Mouse (Mus musculus): ENCODE measurements around the gene Actr2. TPM values are rescaled to one million over a fixed set of nuclear protein-coding genes. Genes with fewer than 3 reads are reported as not detected.

Actr2 gene
- total RNA-seq, 2 experiments from 2014 or later, result 214 to 237 TPM

- ATAC-seq (replicated peaks; ENCODE audit: poor library complexity), result no peak
Measured at GRCm38 (mm10) chr11:20018905-20019304, 93.8 kb downstream of the Actr2 start.

- no peak for ATAC-seq (replicated peaks; ENCODE audit: poor library complexity)
Measured at GRCm38 (mm10) chr11:20017937-20018336, 94.8 kb downstream of the Actr2 start.

GRCm38 (mm10) chr11:20013366-20013765, 99.3 kb downstream of the Actr2 start:
- no peak for ATAC-seq (replicated peaks; ENCODE audit: poor library complexity)

Other genes starting within 250 kb of the Actr2 start
- 16.9 and 20.7 TPM in 2 replicates for gene Spred2, start 188.5 kb downstream of the Actr2 start, total RNA-seq (2015)
- 4.4 and 5.0 TPM in 2 replicates for gene Spred2, start 188.5 kb downstream of the Actr2 start, total RNA-seq (2017)
- gene Rab1a, start 88.5 kb upstream of the Actr2 start, total RNA-seq (2015), result 143 and 167 TPM in 2 replicates
- gene Rab1a, start 88.5 kb upstream of the Actr2 start, total RNA-seq (2017), result 86.8 and 87.9 TPM in 2 replicates
- 22.6 and 27.7 TPM in 2 replicates for gene Cep68, start 136.5 kb upstream of the Actr2 start, total RNA-seq (2015)
- 28.3 and 28.6 TPM in 2 replicates for gene Cep68, start 136.5 kb upstream of the Actr2 start, total RNA-seq (2017)
- 0.29 and 0.52 TPM in 2 replicates for gene Slc1a4, start 219.8 kb upstream of the Actr2 start, total RNA-seq (2015)
- gene Slc1a4, start 219.8 kb upstream of the Actr2 start, total RNA-seq (2017), result 0.37 and 0.75 TPM in 2 replicates